Mouse (Mus musculus) midbrain, embryonic 12.5 days (tissue): ENCODE data around the gene Cars2. TPM values are rescaled to one million over a fixed set of nuclear protein-coding genes. Genes with fewer than 3 reads are reported as not detected.

Experiments
- ATAC-seq: fragments of 200-750 bp; cut with Nextera tagmentation; 2 replicates; pipeline ENCODE4 v1.8.0; 2017; ENCODE audit warnings: low read depth, moderate TSS enrichment, moderate library complexity; ENCODE audit not compliant: low FRiP score
- H3K27ac ChIP-seq: fragments of 300-500 bp; sonication (generic); replicated peaks from 2 replicates; pipeline ENCODE4 v1.5.1; 2016; ENCODE audit warnings: mild to moderate bottlenecking
- H3K27me3 ChIP-seq: fragments of 300-500 bp; sonication (generic); 2 replicates; pipeline ENCODE4 v1.6.1; 2016; ENCODE audit warnings: mild to moderate bottlenecking
- H3K36me3 ChIP-seq: fragments of 300-500 bp; sonication (generic); 2 replicates; pipeline ENCODE4 v1.6.1; 2016
- H3K4me1 ChIP-seq: fragments of 300-500 bp; sonication (generic); 2 replicates; pipeline ENCODE4 v1.6.1; 2016
- H3K4me2 ChIP-seq: fragments of 300-500 bp; sonication (generic); replicated peaks from 2 replicates; pipeline ENCODE4 v1.6.1; 2016; ENCODE audit warnings: mild to moderate bottlenecking, moderate library complexity
- H3K4me3 ChIP-seq: fragments of 300-500 bp; sonication (generic); 2 replicates; pipeline ENCODE4 v1.5.1; 2016; ENCODE audit warnings: mild to moderate bottlenecking
- H3K9ac ChIP-seq: fragments of 300-500 bp; sonication (generic); replicated peaks from 2 replicates; pipeline ENCODE4 v1.6.1; 2016; ENCODE audit warnings: mild to moderate bottlenecking, moderate library complexity
- H3K9me3 ChIP-seq: fragments of 300-500 bp; sonication (generic); 2 replicates; pipeline ENCODE4 v1.6.1; 2016; ENCODE audit warnings: mild to moderate bottlenecking
- WGBS: fragments of 180-500 bp; shearing (Covaris S2); methylation state at CpG from one replicate; pipeline ENCODE4 v1.1.7; 2016; 5-methylcytosine and 5-hydroxymethylcytosine counted together
- polyA plus RNA-seq: library from polyadenylated mRNA; unstranded; fragments of >200 nt; fragmentation: Nextera tagmentation; extraction: Ambion mirVana; gene quantifications from 2 replicates; pipeline ENCODE4 v1.2.1, GENCODE M21; 2016

Cars2 gene
- polyA plus RNA-seq, 1 experiment from 2014 or later = 20.9 TPM

DNA sequence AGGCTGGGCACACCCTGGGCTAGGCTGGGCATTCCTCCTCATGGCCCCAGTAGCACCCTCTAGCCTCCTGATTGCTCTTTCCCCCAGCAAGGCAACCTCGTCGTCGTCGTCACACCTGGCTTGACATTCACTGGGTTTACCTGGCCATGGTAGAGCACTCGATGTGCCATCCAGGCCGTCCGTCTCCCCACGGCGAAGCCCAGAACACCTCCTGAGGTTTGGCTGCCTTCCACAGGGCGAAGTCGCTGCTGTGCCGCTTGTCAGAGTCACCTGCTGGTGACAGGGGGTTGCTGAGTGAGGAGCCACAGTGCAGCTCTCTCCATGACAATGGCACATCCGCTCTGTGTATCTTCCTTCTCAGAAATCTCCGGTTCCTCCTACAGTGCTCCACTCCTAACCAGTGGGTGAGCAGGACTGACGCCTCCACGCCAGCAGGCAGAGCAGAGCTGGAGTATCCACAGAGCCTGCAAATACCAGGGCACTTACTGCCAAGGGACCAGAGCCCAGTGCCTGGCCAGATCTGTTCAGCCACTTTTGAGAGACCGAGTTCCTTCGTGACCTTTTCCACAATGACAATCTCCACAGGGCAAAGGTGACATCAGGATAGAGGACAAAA, 20.3 kb downstream of the Cars2 start:
- Histone ChIP-seq H3K4me2 (no peak overlapping the region), H3K36me3 (peaks cover 17% of the 10 kb centered on the region), H3K27me3 (no peaks in the 10 kb centered on the region), H3K9me3 (no peaks in the 10 kb centered on the region), H3K27ac (no peak overlapping the region), H3K4me1 (peaks cover 14% of the 10 kb centered on the region), H3K4me3 (no peak overlapping the region), H3K9ac (no peak overlapping the region)
- WGBS = 76% methylated on average over 18 of the region's 18 CpGs
- no peak for ATAC-seq

- Histone ChIP-seq H3K4me1 (no peaks in the 10 kb centered on the region), H3K9ac (no peak overlapping the region), H3K36me3 (peaks cover 19% of the 10 kb centered on the region), H3K9me3 (no peaks in the 10 kb centered on the region), H3K27me3 (no peaks in the 10 kb centered on the region), H3K4me2 (no peak overlapping the region), H3K4me3 (no peak overlapping the region), H3K27ac (no peak overlapping the region)
- ATAC-seq = no peak
- WGBS = 85% methylated on average over 3 of the region's 3 CpGs
These were observed 27.3 kb downstream of the Cars2 start for GRCm38 (mm10) chr8:11523331-11523730.

GRCm38 (mm10) chr8:11518676-11519075, 31.9 kb downstream of the Cars2 start:
- Histone ChIP-seq H3K36me3 (peaks cover 58% of the 10 kb centered on the region), H3K4me2 (no peak overlapping the region), H3K9me3 (no peaks in the 10 kb centered on the region), H3K27ac (no peak overlapping the region), H3K9ac (no peak overlapping the region), H3K27me3 (no peaks in the 10 kb centered on the region), H3K4me1 (no peaks in the 10 kb centered on the region), H3K4me3 (no peak overlapping the region)
- WGBS = 94% methylated on average over 11 of the region's 11 CpGs
- ATAC-seq = no peak

DNA sequence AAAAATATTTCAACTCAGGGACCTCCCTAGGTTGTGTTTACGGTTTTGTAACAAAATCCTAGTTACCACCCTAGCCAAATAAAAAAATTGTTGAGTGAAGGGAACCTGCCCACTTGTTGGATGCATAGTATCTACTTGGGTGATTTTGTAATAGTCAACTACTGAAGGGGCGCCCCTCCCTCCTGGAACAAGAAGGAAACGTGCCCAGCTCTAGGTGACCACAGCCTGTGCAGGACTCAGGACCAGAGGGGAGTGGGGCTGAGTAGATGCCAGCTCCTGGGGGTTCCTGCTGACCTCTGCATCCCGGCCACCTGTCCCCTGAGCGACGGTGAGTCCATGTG, 32.6 kb downstream of the Cars2 start:
- H3K9me3 ChIP-seq = no peaks in the 10 kb centered on the region
- H3K9ac ChIP-seq = no peak overlapping the region
- ATAC-seq = no peak
- H3K4me3 ChIP-seq = no peak overlapping the region
- no peaks in the 10 kb centered on the region for H3K27me3 ChIP-seq
- H3K27ac ChIP-seq = no peak overlapping the region
- peaks cover 65% of the 10 kb centered on the region for H3K36me3 ChIP-seq
- WGBS = 95% methylated on average over 6 of the region's 6 CpGs
- H3K4me1 ChIP-seq = no peaks in the 10 kb centered on the region
- H3K4me2 ChIP-seq = no peak overlapping the region

DNA sequence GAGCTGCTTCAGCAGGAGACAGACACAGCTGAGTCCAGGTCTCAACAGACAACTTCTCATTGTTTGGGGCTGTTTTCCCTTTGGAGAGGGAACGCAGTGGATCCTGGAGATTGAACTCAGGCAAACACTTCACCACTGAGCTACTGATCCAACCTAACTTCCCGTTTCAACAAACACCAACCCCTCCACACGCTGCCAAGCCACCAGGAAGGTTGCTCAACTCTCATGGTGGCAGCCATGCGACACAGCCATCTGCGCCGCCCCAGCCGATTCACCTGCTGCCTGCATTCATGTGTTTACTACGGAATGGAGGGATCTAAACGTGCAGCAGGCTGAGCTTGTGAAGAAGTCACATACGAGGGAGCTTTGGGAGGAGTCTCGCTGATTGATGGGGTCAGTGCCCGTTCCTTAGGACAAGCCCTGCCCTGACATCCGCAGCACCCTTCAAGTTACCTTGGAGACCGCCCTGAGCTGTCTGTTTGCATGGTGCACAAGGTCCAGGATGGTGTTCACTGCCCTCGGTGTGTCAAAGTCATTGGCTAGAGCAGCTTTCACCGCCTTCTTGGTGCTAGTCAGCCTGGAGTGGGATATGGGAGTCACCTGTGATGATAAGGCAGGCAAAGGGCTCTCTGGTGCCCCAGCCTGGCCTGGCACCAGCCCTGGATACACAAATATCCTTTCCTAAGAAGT, 33.1 kb downstream of the Cars2 start:
- Histone ChIP-seq H3K9ac (no peak overlapping the region), H3K27me3 (no peaks in the 10 kb centered on the region), H3K4me3 (no peak overlapping the region), H3K4me1 (no peaks in the 10 kb centered on the region), H3K4me2 (no peak overlapping the region), H3K36me3 (peaks cover 70% of the 10 kb centered on the region), H3K9me3 (no peaks in the 10 kb centered on the region), H3K27ac (no peak overlapping the region)
- WGBS = 91% methylated on average over 16 of the region's 16 CpGs
- ATAC-seq = no peak

GRCm38 (mm10) chr8:11516292-11516691, 34.3 kb downstream of the Cars2 start:
- no peaks in the 10 kb centered on the region for H3K9me3 ChIP-seq
- WGBS = 95% methylated on average over 9 of the region's 9 CpGs
- no peaks in the 10 kb centered on the region for H3K27me3 ChIP-seq
- no peaks in the 10 kb centered on the region for H3K4me1 ChIP-seq
- no peak for ATAC-seq
- no peak overlapping the region for H3K4me2 ChIP-seq
- H3K4me3 ChIP-seq = no peak overlapping the region
- no peak overlapping the region for H3K27ac ChIP-seq
- no peak overlapping the region for H3K9ac ChIP-seq
- peaks cover 77% of the 10 kb centered on the region for H3K36me3 ChIP-seq

DNA sequence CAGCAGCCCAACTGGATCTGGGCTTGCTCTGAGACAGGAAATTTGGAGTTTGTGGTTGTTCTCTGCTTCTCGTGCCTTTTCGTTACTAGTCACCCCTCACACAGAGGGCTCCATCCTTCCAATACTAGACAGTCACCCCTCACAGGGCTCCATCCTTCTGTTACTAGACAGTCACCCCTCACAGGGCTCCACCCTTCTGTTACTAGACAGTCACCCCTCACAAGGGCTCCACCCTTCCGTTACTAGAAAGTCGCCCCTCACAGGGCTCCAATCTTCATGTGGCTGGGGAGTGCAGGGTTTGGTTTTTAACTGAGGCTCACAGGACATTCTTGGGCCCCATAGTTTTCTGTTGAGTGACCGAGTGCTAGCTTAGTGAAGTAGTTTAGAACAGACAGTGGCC, 37.3 kb downstream of the Cars2 start:
- no peak overlapping the region for H3K4me2 ChIP-seq
- H3K9me3 ChIP-seq = no peaks in the 10 kb centered on the region
- WGBS = 96% methylated on average over 5 of the region's 5 CpGs
- peaks cover 91% of the 10 kb centered on the region for H3K36me3 ChIP-seq
- ATAC-seq = no peak
- H3K27ac ChIP-seq = no peak overlapping the region
- H3K4me1 ChIP-seq = no peaks in the 10 kb centered on the region
- H3K4me3 ChIP-seq = no peak overlapping the region
- no peak overlapping the region for H3K9ac ChIP-seq
- H3K27me3 ChIP-seq = no peaks in the 10 kb centered on the region

GRCm38 (mm10) chr8:11512711-11513110, 37.9 kb downstream of the Cars2 start:
- no peak overlapping the region for H3K4me3 ChIP-seq
- H3K27me3 ChIP-seq = no peaks in the 10 kb centered on the region
- no peak overlapping the region for H3K9ac ChIP-seq
- no peak for ATAC-seq
- no peak overlapping the region for H3K27ac ChIP-seq
- H3K4me1 ChIP-seq = no peaks in the 10 kb centered on the region
- H3K36me3 ChIP-seq = peaks cover 95% of the 10 kb centered on the region
- H3K4me2 ChIP-seq = no peak overlapping the region
- H3K9me3 ChIP-seq = no peaks in the 10 kb centered on the region
- WGBS = 91% methylated on average over 9 of the region's 9 CpGs

- ATAC-seq = no peak
- Histone ChIP-seq H3K9me3 (no peaks in the 10 kb centered on the region), H3K4me2 (no peak overlapping the region), H3K4me3 (no peak overlapping the region), H3K27me3 (no peaks in the 10 kb centered on the region), H3K36me3 (peaks cover 98% of the 10 kb centered on the region), H3K27ac (no peak overlapping the region), H3K4me1 (no peaks in the 10 kb centered on the region), H3K9ac (no peak overlapping the region)
- WGBS = 91% methylated on average over 5 of the region's 5 CpGs
These were observed 39.6 kb downstream of the Cars2 start for GRCm38 (mm10) chr8:11510971-11511370.

DNA sequence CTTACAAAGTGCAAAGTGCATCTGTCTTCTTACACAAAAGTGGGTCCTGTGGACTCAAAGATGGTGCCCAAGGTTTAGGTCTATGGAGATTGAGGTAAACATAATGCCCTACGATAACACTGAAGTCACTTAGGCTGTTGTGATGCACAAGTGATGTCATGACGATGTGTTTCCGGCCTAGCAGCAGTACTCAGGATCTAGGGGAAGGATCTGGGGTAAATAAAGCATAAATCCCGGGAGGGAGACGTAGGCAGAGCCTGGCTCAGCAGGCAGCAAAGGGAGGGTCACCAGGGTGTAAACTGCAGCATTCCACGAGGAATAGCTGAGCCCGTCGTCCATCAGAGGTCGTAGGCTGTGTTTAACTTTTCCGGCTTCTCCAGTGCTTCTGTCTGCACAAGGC, 41.7 kb downstream of the Cars2 start:
- Histone ChIP-seq H3K4me3 (no peak overlapping the region), H3K4me1 (no peaks in the 10 kb centered on the region), H3K27me3 (no peaks in the 10 kb centered on the region), H3K4me2 (no peak overlapping the region), H3K9ac (no peak overlapping the region), H3K9me3 (no peaks in the 10 kb centered on the region), H3K27ac (no peak overlapping the region), H3K36me3 (peaks cover 98% of the 10 kb centered on the region)
- 89% methylated on average over 10 of the region's 10 CpGs for WGBS
- ATAC-seq = no peak

- WGBS = 75% methylated on average over 6 of the region's 6 CpGs
- Histone ChIP-seq H3K27me3 (no peaks in the 10 kb centered on the region), H3K4me2 (no peak overlapping the region), H3K4me3 (no peak overlapping the region), H3K9me3 (no peaks in the 10 kb centered on the region), H3K36me3 (peaks cover 93% of the 10 kb centered on the region), H3K4me1 (no peaks in the 10 kb centered on the region), H3K9ac (no peak overlapping the region), H3K27ac (no peak overlapping the region)
- ATAC-seq = no peak
These were observed 43.8 kb downstream of the Cars2 start for GRCm38 (mm10) chr8:11506802-11507201.

DNA sequence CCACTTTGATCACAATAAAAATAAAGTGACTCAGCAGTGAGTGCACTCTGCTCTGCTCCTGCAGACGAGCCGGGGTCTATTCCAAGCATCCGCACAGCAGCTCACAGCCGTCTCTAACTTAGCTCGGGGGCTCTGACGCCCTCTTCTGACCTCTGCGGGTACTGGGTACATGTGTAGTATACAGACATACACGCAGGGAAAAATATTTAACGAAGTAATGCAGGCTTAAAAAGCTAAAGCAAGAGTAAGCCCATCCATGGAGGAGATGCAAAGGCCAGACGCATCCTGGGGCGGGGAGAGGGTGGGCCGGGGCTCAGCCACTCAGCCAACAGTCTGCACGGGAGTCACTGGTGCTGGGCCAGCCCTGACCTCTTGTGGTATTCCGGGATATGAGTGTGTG, 44.5 kb downstream of the Cars2 start:
- H3K4me3 ChIP-seq = no peak overlapping the region
- H3K4me1 ChIP-seq = no peaks in the 10 kb centered on the region
- H3K9ac ChIP-seq = no peak overlapping the region
- H3K4me2 ChIP-seq = no peak overlapping the region
- WGBS = 86% methylated on average over 14 of the region's 14 CpGs
- H3K27me3 ChIP-seq = no peaks in the 10 kb centered on the region
- peaks cover 85% of the 10 kb centered on the region for H3K36me3 ChIP-seq
- no peaks in the 10 kb centered on the region for H3K9me3 ChIP-seq
- no peak for ATAC-seq
- H3K27ac ChIP-seq = no peak overlapping the region
